Mouse (Mus musculus) small intestine, adult 2 months (tissue): Measurements from ENCODE around the gene Aftph.

Experiments used
- CTCF ChIP-seq: fragments of 200-500 bp; IDR thresholded peaks from 2 replicates; pipeline ENCODE4 v1.5.1; 2012; ENCODE audit warnings: low read depth, mild to moderate bottlenecking, control low read depth, inconsistent platforms, low read length, moderate library complexity, mixed read lengths; ENCODE audit not compliant: insufficient replicate concordance, insufficient read length; ENCODE audit errors: extremely low read depth
- POLR2A ChIP-seq: fragments of 200-500 bp; IDR thresholded peaks from 2 replicates; pipeline ENCODE4 v1.6.1; 2012; ENCODE audit warnings: low read depth, mild to moderate bottlenecking, control low read depth, inconsistent platforms, low read length, moderate library complexity

GRCm38 (mm10) chr11:20655795-20656710 lies 85.3 kb downstream of the Aftph start:
- TF ChIP-seq CTCF (no peak), POLR2A (no peak)
